Mouse (Mus musculus): ENCODE results near the gene Commd3.

GRCm38 (mm10) chr2:18674193-18674902 lies 2.2 kb downstream of the Commd3 start:
- TF ChIP-seq MAX (IDR thresholded peaks at IDR 0.05; ENCODE audit: low read depth) (no peak), CEBPB (IDR thresholded peaks at IDR 0.05; ENCODE audit: insufficient read depth, poor library complexity, severe bottlenecking) (no peak), POLR2A (IDR thresholded peaks at IDR 0.05; ENCODE audit: insufficient read length, low read depth) (no peak), E2F4 (IDR thresholded peaks at IDR 0.05; ENCODE audit: insufficient read depth) (no peak), TCF3 (IDR thresholded peaks at IDR 0.05; ENCODE audit: insufficient read length, low read depth) (no peak), REST (IDR thresholded peaks at IDR 0.05; ENCODE audit: insufficient read depth, insufficient read length) (no peak), USF1 (IDR thresholded peaks at IDR 0.05; ENCODE audit: low read depth) (no peak), POLR2AphosphoS2 (IDR thresholded peaks at IDR 0.05; ENCODE audit: insufficient read length, low read depth) (no peak), MYOG (IDR thresholded peaks at IDR 0.05; ENCODE audit: control insufficient read depth in 1 of 3, insufficient read depth in 1 of 3, insufficient read length in 2 of 3, low read depth in 2 of 3) (no peak)

Data from myocyte (in vitro differentiated cells).